Mouse (Mus musculus): ENCODE measurements around the gene Tas1r1.
"Not testable (repeated sequence)": the region's sequence is repeated elsewhere in the genome, so short reads cannot be mapped to it uniquely, and the experiment has no call there.

The Tas1r1 gene

DNA sequence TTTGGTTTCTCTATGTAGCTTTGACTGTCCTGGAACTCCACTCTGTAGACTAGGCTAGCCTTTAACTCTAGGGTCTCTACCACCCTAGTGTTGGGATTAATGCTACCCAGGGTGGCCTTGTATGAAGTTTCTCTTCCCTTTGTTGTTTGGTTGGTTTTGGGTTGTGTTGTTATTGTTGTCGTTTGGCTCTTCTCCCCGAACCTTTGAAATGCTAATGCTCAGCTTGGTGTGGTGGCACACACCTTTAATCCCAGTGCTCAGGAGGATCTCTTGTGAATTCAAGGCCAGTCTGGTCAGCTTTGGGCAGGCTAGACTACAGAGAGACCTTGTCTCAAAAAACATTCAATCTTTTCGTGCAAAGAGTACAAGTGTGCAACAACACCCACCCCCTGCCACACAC, 4.8 kb upstream of the Tas1r1 start:
- DNase-seq, result no peak

DNA sequence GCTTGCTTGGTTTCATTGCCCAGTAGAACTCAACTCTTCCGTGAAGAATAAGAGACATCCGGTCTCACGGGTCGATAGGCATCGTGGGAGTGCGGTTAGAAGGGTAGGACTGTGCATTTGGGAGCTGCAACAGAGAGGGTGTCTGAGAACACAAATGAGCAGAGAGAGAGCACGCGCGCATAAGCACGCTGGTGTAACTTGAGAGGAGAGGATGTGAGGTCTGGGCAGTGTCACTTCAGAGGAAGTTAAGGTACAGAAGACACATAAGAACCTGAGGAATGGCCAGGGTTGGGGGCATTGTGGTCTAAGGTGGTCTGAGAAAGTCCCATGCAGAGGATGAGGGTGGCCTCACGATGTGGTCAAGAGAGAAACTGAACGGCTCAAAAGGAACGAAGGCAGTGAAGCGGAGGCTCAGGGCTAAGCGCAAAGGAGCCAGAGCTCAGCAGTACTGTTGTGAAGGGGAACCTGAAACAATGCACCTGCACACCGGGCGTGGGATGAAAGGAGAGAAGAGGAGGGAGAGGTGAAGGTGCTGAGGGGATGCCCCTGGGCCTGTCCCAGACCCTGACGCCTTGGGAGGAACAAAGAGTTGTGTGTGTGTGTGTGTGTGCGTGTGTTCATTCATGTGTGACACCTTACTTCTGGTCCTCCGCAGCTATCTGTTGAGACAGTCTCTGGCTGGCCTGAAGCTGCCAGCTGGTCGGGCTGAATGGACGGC, 3.7 kb upstream of the Tas1r1 start:
- DNase-seq, result no peak

DNA sequence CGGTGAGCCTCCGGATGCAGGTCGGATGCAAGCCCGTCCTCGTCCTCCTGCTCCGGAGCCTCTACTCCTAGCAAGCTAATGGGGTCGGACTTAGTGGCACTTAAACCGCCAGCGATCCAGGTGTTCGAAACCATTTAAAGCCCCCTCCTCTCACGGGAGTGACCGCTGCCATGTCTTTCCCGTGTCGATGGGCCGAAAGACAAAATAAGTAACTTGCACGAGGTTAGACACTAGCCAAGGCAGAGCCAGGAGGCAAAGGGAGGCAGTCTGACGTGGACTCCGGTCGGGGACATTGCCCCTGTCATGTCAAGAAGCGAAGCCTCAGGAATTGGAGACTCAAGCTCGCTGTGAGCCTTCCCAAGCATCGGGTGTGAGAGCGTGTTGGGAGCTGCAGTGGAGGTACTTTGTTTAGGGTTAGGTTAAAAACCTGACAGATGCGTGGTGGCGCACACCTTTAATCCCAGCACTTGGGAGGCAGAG, 1.5 kb upstream of the Tas1r1 start:
- DNase-seq, result peak; percentile 94

DNA sequence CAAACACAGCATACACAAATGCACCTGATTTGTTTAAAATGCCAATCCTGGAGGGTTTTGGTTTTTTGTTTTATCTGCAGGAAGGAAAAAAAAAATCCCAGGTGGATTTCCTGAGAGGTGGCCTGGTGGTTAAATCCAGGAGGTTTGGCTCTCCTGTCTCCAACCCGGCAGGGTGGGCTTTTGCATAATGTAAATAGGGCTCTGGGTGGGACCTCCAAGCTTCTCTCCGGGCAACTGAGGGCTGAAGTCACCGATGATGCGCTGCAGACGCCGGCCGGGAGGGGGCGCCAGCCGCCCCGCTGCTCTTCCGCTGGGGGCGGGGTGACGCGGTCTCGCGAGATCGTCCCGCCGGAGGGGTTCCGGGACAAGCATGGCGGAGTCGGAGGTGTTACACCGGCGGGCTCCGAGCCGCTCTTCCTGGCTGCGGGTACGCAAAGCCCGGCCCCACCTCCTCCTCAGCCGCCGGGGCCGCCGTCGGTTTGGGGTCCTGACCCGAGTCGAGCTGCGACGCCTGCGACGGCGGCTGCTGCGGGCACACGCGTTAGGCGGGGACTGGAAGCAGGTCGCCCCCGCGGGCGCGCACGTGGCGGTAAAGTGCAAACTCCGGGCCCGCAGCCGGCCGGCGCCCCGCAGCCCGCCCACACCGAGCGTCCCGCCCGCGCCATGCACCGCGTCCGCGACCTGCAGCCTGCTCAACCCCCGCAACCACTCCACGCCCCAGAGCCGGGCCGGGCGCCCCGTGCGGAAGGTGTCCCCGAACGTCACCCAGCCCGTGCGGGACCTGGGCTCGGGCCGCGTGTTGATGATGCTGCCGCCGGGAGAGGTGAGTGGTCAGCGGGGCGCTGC, 840 bp upstream of the Tas1r1 start, which contains the start of gene Nol9:
Gene Nol9 (plus strand): TSS at position 337 of the 846 bp plus-strand sequence.
- DNase-seq, result peak; percentile 99

GRCm38 (mm10) chr4:152036464-152036863, 1.9 kb downstream of the Tas1r1 start:
- DNase-seq, result not testable (repeated sequence)

DNA sequence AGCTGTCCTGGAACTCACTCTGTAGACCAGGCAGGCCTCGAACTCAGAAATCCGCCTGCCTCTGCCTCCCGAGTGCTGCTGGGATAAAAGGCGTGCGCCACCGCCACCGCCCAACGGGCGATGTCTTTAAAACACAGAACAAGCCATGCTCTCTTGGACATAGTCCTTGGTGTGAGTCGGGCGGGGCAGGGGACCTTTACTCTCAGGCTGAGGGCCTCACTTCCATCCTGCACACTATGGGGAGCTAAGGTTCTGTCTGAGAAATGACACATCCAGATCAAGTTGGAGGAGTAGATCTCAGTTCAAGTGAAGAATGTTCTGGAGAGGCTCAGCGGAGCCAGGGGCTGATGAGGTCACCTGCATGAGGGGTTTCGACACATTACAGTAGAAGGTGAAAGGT, 5.4 kb downstream of the Tas1r1 start:
- DNase-seq, result no peak

DNA sequence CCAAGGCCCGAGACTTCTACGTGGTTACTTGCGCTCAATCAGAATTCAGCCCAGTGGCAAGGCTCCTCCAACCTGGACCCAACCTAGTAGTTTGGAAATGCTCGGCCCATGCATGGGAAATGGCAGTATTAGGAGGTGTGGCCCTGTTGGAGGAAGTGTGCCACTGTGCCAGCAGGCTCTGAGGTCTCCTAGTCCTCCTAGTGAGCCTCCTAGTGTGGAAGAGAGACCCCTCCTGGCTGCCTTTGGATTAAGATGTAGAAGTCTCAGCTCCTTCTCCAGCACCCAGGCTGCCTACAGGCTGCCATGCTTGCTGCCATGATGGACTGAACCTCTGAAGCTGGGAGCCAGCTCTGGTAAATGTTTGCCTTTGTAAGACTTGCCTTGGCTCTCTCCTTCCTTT, 8.4 kb downstream of the Tas1r1 start:
- no peak for DNase-seq

DNA sequence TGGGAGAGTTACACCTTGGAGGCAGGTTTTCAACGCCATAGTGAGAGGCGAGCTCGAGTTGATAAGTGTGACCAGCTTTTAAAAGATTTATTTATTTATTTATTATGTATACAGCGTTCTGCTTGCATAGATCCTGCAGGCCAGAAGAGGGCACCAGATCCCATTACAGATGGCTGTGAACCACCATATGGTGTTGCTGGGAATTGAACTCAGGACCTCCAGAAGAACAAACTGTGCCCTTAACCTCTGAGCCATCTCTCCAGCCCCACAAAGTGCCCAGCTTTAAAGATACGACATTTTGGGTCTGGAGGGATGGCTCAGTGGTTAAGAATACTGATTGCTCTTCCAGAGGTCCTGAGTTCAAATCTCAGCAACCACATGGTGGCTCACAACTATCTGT, 9.3 kb downstream of the Tas1r1 start:
- DNase-seq, result no peak

GRCm38 (mm10) chr4:152028456-152028855, 9.9 kb downstream of the Tas1r1 start:
- no peak for DNase-seq

DNA sequence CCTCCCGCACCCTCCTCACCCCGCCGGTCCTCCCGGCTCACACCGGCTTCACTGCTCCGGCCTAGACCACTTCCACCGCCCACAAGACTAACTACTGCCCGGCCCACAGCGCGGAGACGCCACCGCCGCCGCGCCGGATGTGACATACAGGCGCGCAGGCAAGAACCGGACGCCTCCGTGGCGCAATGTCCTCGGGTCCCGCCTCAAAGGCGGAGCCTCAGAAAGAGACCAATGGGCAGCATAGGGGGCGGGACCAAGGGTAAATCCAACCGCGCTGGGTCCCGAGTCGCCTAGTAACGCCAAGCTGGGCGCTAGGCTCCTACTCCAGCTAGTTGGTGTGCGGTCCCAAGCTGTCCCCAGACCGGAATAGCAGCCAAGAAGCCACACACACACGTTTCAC, 10.8 kb downstream of the Tas1r1 start, which contains the start of gene Zbtb48:
Gene Zbtb48 (minus strand): TSS at position 148 of the 400 bp plus-strand sequence.
- peak; percentile 100 for DNase-seq

- DNase-seq, result peak; percentile 95
These were observed 11.4 kb downstream of the Tas1r1 start for GRCm38 (mm10) chr4:152026751-152027508.

DNA sequence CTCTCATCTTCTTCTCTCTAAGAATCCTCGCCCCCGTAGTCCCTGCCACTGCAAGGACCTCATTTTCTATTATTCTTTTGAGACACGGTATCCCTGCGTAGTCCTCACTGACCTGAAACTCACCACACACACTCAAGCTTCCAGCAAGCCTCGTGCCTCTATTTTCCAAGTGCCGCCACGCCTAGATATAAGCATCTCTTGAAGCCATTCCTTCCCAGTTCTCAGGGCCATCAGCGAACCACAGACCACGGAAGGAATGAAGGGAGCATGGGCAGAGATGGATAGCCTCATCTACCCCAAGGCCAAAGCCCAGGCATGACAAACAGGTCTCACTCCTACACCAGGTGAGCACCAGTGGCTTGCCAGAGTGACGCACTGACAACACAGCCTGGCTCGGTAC, 13.8 kb downstream of the Tas1r1 start:
- DNase-seq, result no peak

GRCm38 (mm10) chr4:152022506-152022905, 15.9 kb downstream of the Tas1r1 start:
- DNase-seq, result no peak

GRCm38 (mm10) chr4:152021568-152022097, 16.7 kb downstream of the Tas1r1 start:
- DNase-seq, result peak; percentile 90

GRCm38 (mm10) chr4:152020024-152020423, 18.3 kb downstream of the Tas1r1 start:
- peak; percentile 89 for DNase-seq

GRCm38 (mm10) chr4:152019073-152019472, 19.3 kb downstream of the Tas1r1 start:
- DNase-seq, result peak; percentile 88

- peak; percentile 98 for DNase-seq
These were observed 25.1 kb downstream of the Tas1r1 start for GRCm38 (mm10) chr4:152013036-152013813.

DNA sequence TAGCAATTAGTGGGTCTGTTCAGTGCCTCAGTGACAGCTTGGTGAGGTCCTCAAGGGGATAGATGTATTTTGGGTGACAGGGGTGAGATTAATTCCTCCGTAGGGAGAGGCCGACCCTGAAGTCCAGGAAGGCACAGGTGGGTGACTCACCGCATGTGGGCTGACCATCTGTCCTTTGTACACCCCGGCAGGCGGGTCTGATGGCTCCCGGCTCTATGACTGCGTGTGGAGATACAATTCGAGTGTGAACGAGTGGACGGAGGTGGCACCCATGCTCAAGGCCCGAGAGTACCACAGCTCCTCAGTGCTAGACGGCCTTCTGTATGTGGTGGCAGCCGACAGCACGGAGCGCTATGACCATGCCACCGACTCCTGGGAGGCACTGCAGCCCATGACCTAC, 26.3 kb downstream of the Tas1r1 start:
- no peak for DNase-seq

- no peak for DNase-seq
These were observed 27.1 kb downstream of the Tas1r1 start for GRCm38 (mm10) chr4:152011171-152011760.

GRCm38 (mm10) chr4:152010707-152011134, 27.6 kb downstream of the Tas1r1 start:
- DNase-seq, result peak; percentile 95

DNA sequence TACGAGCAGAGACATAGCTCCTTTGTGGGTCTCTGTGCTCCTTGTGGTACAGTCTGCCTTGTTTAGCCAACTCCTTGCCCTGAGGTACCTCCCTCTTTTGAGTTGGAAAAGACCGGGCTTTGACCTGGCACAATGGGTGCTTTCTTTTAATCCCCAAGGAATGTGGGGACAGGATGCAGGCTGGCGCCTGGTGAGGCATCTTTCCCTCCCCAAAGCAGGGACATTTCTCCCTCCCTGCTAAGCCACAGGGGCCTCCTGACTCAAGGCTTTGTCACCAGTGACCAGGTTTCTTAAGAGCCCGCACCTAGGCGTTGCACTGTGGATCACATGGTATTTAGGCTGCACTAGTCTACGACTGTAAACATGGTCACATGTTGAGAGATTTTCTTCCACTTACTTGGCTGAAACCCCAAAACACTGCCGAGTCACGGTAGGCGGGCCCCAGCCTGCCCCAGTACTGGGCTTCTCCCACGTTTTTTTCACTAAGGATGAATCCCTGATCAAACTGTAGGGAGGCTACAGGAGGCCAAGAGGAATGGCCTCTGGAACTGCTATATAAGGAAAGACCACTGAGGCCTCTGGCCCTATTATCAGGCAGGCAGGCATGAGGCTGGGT, 28.2 kb downstream of the Tas1r1 start:
- peak; percentile 97 for DNase-seq

Data from heart, adult 11 months (tissue).